In the genomic region with DNA sequence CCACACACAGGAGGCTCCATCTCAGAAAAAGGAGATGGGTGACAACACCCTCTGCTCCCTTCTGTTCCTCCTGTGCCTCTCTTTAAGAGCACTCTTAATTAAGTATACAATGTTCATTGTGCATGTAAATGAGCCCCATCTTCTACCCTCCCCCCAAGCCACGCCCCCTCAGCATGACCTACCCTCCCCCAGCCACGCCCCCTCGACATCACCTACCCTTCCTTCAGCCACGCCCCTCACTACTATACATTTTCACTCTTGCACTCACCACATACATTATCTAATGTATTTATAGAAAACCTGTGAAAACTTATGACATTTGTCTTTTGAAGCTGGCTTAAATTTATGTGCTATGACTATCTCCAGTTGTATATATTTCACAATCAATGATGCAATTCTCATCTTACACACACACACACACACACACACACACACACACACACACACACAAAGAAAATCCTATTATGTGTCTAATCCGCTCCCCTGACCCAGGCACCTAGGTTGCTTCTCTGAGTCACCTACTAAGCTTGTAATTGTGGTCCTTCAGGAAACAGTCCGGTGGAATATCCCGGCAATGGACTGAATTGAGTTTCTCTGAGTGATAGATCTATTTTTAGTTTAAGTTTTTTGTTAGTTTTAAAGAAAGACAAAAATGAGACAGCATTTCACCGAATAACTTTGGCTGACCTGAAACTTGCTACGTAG, we compare ENCODE assay signal across 21 mouse cellular contexts. TPM values are rescaled to one million over a fixed set of nuclear protein-coding genes. Genes with fewer than 3 reads are reported as not detected.
DNase-seq lines count a peak whose midpoint lies in the region; ATAC-seq lines count a peak whose summit lies in the region.
"Had no signal": no experiment of that assay in that cellular context is flagged by ENCODE, and none has a peak within 500 bp of the region (broad histone marks: within the 10 kb centered on the region; RNA-seq: fewer than 3 reads in every experiment).

No protein-coding gene starts in this region.

- H3K9me3 ChIP-seq in midbrain, embryonic 12.5 days: no peaks in the 10 kb centered on the region
- no peaks in the 10 kb centered on the region for H3K9me3 ChIP-seq in midbrain, embryonic 15.5 days
- H3K9me3 ChIP-seq: embryonic facial prominence, embryonic 10.5 days; forebrain, embryonic 13.5 days; hindbrain, embryonic 10.5 days; intestine, embryonic 15.5 days had no signal

- H3K27me3 ChIP-seq in midbrain, embryonic 12.5 days: no peaks in the 10 kb centered on the region
- no peaks in the 10 kb centered on the region for H3K27me3 ChIP-seq in midbrain, embryonic 15.5 days (replicated peaks)
- H3K27me3 ChIP-seq: forebrain, embryonic 13.5 days; heart, embryonic 12.5 days; intestine, embryonic 15.5 days had no signal

- H3K4me2 ChIP-seq in midbrain, embryonic 12.5 days (replicated peaks): no peak overlapping the region
- no peak overlapping the region for H3K4me2 ChIP-seq in midbrain, embryonic 15.5 days
- H3K4me2 ChIP-seq: forebrain, embryonic 13.5 days; heart, embryonic 12.5 days; hindbrain, embryonic 14.5 days; intestine, embryonic 15.5 days had no signal

- H3K4me1 ChIP-seq in midbrain, embryonic 12.5 days: peaks cover 7% of the 10 kb centered on the region; the same call in 1 of the 2 replicates
- H3K4me1 ChIP-seq in midbrain, embryonic 15.5 days: peaks cover 13% of the 10 kb centered on the region; the same call in 1 of the 2 replicates
- H3K4me1 ChIP-seq: embryonic facial prominence, embryonic 10.5 days; heart, embryonic 12.5 days; hindbrain, embryonic 10.5 days; intestine, embryonic 15.5 days had no signal

- H3K27ac ChIP-seq in midbrain, embryonic 12.5 days (replicated peaks): no peak overlapping the region
- no peak overlapping the region for H3K27ac ChIP-seq in midbrain, embryonic 15.5 days
- H3K27ac ChIP-seq: embryonic facial prominence, embryonic 10.5 days; forebrain, embryonic 13.5 days; heart, adult 2 months; hindbrain, embryonic 10.5 days; hindbrain, embryonic 14.5 days; intestine, embryonic 15.5 days had no signal

- no peak overlapping the region for H3K4me3 ChIP-seq in midbrain, embryonic 12.5 days
- H3K4me3 ChIP-seq in midbrain, embryonic 15.5 days: no peak overlapping the region
- H3K4me3 ChIP-seq: embryonic facial prominence, embryonic 10.5 days; forebrain, embryonic 13.5 days; heart, adult 2 months; heart, embryonic 12.5 days; hindbrain, embryonic 10.5 days; intestine, embryonic 15.5 days had no signal

- no peaks in the 10 kb centered on the region; the same call in 1 of the 2 replicates for H3K36me3 ChIP-seq in midbrain, embryonic 12.5 days
- H3K36me3 ChIP-seq in midbrain, embryonic 15.5 days (replicated peaks): no peaks in the 10 kb centered on the region
- H3K36me3 ChIP-seq: embryonic facial prominence, embryonic 10.5 days; heart, embryonic 12.5 days; hindbrain, embryonic 10.5 days; intestine, embryonic 15.5 days had no signal

- ATAC-seq in midbrain, embryonic 12.5 days (ENCODE audit: low FRiP score, low read depth): peak; percentile 27; the same call in 1 of the 2 replicates
- no peak; the same call in 1 of the 2 replicates for ATAC-seq in midbrain, embryonic 15.5 days (replicated peaks)
- peak; percentile 50 for ATAC-seq in granulocyte monocyte progenitor cell, adult 5-6 weeks (replicated peaks; ENCODE audit: poor library complexity, severe bottlenecking)
- ATAC-seq: activated CD4-positive, CD25-positive, alpha-beta regulatory T cell, adult 4 months; forebrain, postnatal 0 days; intestine, embryonic 15.5 days had no signal

- peak; percentile 39 for DNase-seq in 3T3-L1 (ENCODE audit: low read depth, low spot score)
- DNase-seq in CD4-positive helper T cell, adult 2 months (ENCODE audit: low read depth, low spot score): peak; percentile 29
- no peak for DNase-seq in ovary, postnatal 36 days (ENCODE audit: low spot score)
- DNase-seq in lung, postnatal 4 days: no peak
- DNase-seq: adrenal gland, postnatal 14 days; B cell, adult 2 months; cerebellum, adult 18-20 months; cerebellum, adult 9-11 months; forebrain, postnatal 0 days; gastrocnemius, postnatal 25 days; heart, adult 2 months had no signal

- H3K9ac ChIP-seq in midbrain, embryonic 12.5 days (replicated peaks): no peak overlapping the region
- no peak overlapping the region for H3K9ac ChIP-seq in midbrain, embryonic 15.5 days
- H3K9ac ChIP-seq: forebrain, embryonic 13.5 days; forebrain, postnatal 0 days; heart, embryonic 12.5 days; hindbrain, embryonic 14.5 days; intestine, embryonic 15.5 days had no signal

- WGBS in midbrain, embryonic 12.5 days: 90% methylated on average over 9 of the region's 9 CpGs
- WGBS in midbrain, embryonic 15.5 days: 88% methylated on average over 9 of the region's 9 CpGs

RNA-seq across cellular contexts. Expression of a gene that starts 37.2 kb away (rescaled TPM):
- 7.9 and 9.3 TPM in 2 replicates for polyA plus RNA-seq in midbrain, embryonic 12.5 days (2016; fragmentation: Nextera tagmentation; extraction: Ambion mirVana)
- 8.8 and 9.2 TPM in 2 replicates for polyA plus RNA-seq in midbrain, embryonic 15.5 days (2015; fragmentation: Nextera tagmentation; extraction: Ambion mirVana)
- not detected in 2 replicates for total RNA-seq in granulocyte monocyte progenitor cell, adult 5-6 weeks (2014; fragmentation: Nextera tagmentation)
- total RNA-seq in granulocyte monocyte progenitor cell, adult 5-6 weeks (2017): not detected in 2 replicates

Comparison
In these comparisons a context has a peak if more than half of its experiments do, and no peak if none do; other contexts are left out.
1. DNase-seq: peak in 3T3-L1 (single experiment) and CD4-positive helper T cell, adult 2 months (single experiment); none in ovary, postnatal 36 days (single experiment) and lung, postnatal 4 days (0 of 2).